Mouse (Mus musculus) lung, embryonic 16.5 days (tissue): ENCODE results near the gene Olfr1389. TPM values are rescaled to one million over a fixed set of nuclear protein-coding genes. Genes with fewer than 3 reads are reported as not detected.
"Not testable (repeated sequence)": the region's sequence is repeated elsewhere in the genome, so short reads cannot be mapped to it uniquely, and the experiment has no call there.

Experiments
- ATAC-seq: fragments of 200-750 bp; cut with Nextera tagmentation; 2 replicates; pipeline ENCODE4 v1.8.0; 2017; ENCODE audit warnings: low read depth, mild to moderate bottlenecking, moderate library complexity
- H3K27ac ChIP-seq: fragments of 300-500 bp; sonication (generic); 2 replicates; pipeline ENCODE4 v1.5.1; 2014; ENCODE audit warnings: mild to moderate bottlenecking, control low read depth, low read length
- H3K27me3 ChIP-seq: fragments of 300-500 bp; sonication (generic); 2 replicates; pipeline ENCODE4 v1.6.1; 2014; ENCODE audit warnings: low read depth, low read length, mixed read lengths; ENCODE audit not compliant: control insufficient read depth, insufficient read depth
- H3K36me3 ChIP-seq: fragments of 300-500 bp; sonication (generic); 2 replicates; pipeline ENCODE4 v1.6.1; 2014; ENCODE audit warnings: low read length; ENCODE audit not compliant: control insufficient read depth, insufficient read depth
- H3K4me1 ChIP-seq: fragments of 300-500 bp; sonication (generic); replicated peaks from 2 replicates; pipeline ENCODE4 v1.6.1; 2014; ENCODE audit warnings: low read length, mixed read lengths; ENCODE audit not compliant: control insufficient read depth, insufficient read depth
- H3K4me2 ChIP-seq: fragments of 300-500 bp; sonication (generic); 2 replicates; pipeline ENCODE4 v1.6.1; 2014; ENCODE audit warnings: low read depth, low read length, control low read depth
- H3K4me3 ChIP-seq: fragments of 300-500 bp; sonication (generic); 2 replicates; pipeline ENCODE4 v1.5.1; 2014; ENCODE audit warnings: mild to moderate bottlenecking, low read length, control low read depth
- H3K9ac ChIP-seq: fragments of 300-500 bp; sonication (generic); 2 replicates; pipeline ENCODE4 v1.6.1; 2014; ENCODE audit warnings: low read length, control low read depth
- H3K9me3 ChIP-seq: fragments of 300-500 bp; sonication (generic); 2 replicates; pipeline ENCODE4 v1.6.1; 2016; ENCODE audit warnings: low read length; ENCODE audit not compliant: control insufficient read depth
- WGBS: fragments of 180-500 bp; shearing (Covaris S2); extraction: QIAGEN DNeasy Blood & Tissue Kit; methylation state at CpG from one replicate; pipeline ENCODE4 v1.1.7; 2014; 5-methylcytosine and 5-hydroxymethylcytosine counted together
- polyA plus RNA-seq: library from polyadenylated mRNA; unstranded; fragments of >200 nt; fragmentation: Nextera tagmentation; extraction: Ambion mirVana; gene quantifications from 2 replicates; pipeline ENCODE4 v1.2.1, GENCODE M21; 2015

Gene Olfr1389
- polyA plus RNA-seq, 1 experiment from 2014 or later, result not detected

GRCm38 (mm10) chr11:49464746-49465145 is 41.9 kb downstream of the Olfr1389 start, which contains the start of gene Olfr1386:
TSS of gene Olfr1386 (plus strand) at chr11:49465046.
- H3K4me2 ChIP-seq, H3K4me3 ChIP-seq, H3K9me3 ChIP-seq, H3K9ac ChIP-seq, H3K36me3 ChIP-seq, H3K27me3 ChIP-seq, H3K27ac ChIP-seq, ATAC-seq, H3K4me1 ChIP-seq: not testable (repeated sequence)
- 85% methylated on average over 2 of the region's 3 CpGs for WGBS

Other genes starting within 250 kb of the Olfr1389 start
- gene Btnl9, start 235.9 kb upstream of the Olfr1389 start, polyA plus RNA-seq, result 0.73 and 0.84 TPM in 2 replicates
- 35.8 and 38.2 TPM in 2 replicates for gene Zfp62, start 219.8 kb upstream of the Olfr1389 start, polyA plus RNA-seq
- gene Mgat1, start 178.9 kb upstream of the Olfr1389 start, polyA plus RNA-seq, result 73.0 and 78.9 TPM in 2 replicates
- 0.05 TPM in 1 of 2 replicates, not detected in the other for gene Olfr1393, start 144.8 kb upstream of the Olfr1389 start, polyA plus RNA-seq
- gene Olfr1392, start 137.8 kb upstream of the Olfr1389 start, polyA plus RNA-seq, result 0.14 TPM in 1 of 2 replicates, not detected in the other
- gene Olfr10, start 118.3 kb upstream of the Olfr1389 start, polyA plus RNA-seq, result not detected in 2 replicates
- gene Olfr1391, start 100.3 kb upstream of the Olfr1389 start, polyA plus RNA-seq, result not detected in 2 replicates
- not detected in 2 replicates for gene Olfr1390, start 87.9 kb upstream of the Olfr1389 start, polyA plus RNA-seq
- 0.05 TPM in 1 of 2 replicates, not detected in the other for gene Olfr1388, start 13.6 kb downstream of the Olfr1389 start, polyA plus RNA-seq
- not detected in 2 replicates for gene Olfr1387, start 32.3 kb downstream of the Olfr1389 start, polyA plus RNA-seq
- gene Olfr1386, start 42.0 kb downstream of the Olfr1389 start, polyA plus RNA-seq, result not detected in 2 replicates
- not detected in 2 replicates for gene Olfr1385, start 66.0 kb downstream of the Olfr1389 start, polyA plus RNA-seq
- not detected in 2 replicates for gene Olfr1384, start 83.7 kb downstream of the Olfr1389 start, polyA plus RNA-seq
- gene Olfr1383, start 96.6 kb downstream of the Olfr1389 start, polyA plus RNA-seq, result not detected in 2 replicates
- not detected in 2 replicates for gene Olfr1382, start 105.2 kb downstream of the Olfr1389 start, polyA plus RNA-seq
- gene Olfr1381, start 120.4 kb downstream of the Olfr1389 start, polyA plus RNA-seq, result not detected in 2 replicates
- gene Olfr1380, start 133.8 kb downstream of the Olfr1389 start, polyA plus RNA-seq, result not detected in 2 replicates
- gene Flt4, start 186.2 kb downstream of the Olfr1389 start, polyA plus RNA-seq, result 8.8 and 10.7 TPM in 2 replicates
- gene Scgb3a1, start 240.5 kb downstream of the Olfr1389 start, polyA plus RNA-seq, result 3.1 and 12.6 TPM in 2 replicates